Mouse (Mus musculus) central nervous system, embryonic 11.5 days (tissue): ENCODE data around the gene Slfn9. TPM values are rescaled to one million over a fixed set of nuclear protein-coding genes. Genes with fewer than 3 reads are reported as not detected.

ENCODE experiments used
- polyA plus RNA-seq: library from polyadenylated mRNA; depleted of rRNA; stranded (reverse); fragments of >200 nt; gene quantifications from 2 replicates; pipeline ENCODE4 v1.2.3, GENCODE M21; 2012; rRNA removed

The Slfn9 gene
- 6.4 and 8.4 TPM in 2 replicates for polyA plus RNA-seq

DNA sequence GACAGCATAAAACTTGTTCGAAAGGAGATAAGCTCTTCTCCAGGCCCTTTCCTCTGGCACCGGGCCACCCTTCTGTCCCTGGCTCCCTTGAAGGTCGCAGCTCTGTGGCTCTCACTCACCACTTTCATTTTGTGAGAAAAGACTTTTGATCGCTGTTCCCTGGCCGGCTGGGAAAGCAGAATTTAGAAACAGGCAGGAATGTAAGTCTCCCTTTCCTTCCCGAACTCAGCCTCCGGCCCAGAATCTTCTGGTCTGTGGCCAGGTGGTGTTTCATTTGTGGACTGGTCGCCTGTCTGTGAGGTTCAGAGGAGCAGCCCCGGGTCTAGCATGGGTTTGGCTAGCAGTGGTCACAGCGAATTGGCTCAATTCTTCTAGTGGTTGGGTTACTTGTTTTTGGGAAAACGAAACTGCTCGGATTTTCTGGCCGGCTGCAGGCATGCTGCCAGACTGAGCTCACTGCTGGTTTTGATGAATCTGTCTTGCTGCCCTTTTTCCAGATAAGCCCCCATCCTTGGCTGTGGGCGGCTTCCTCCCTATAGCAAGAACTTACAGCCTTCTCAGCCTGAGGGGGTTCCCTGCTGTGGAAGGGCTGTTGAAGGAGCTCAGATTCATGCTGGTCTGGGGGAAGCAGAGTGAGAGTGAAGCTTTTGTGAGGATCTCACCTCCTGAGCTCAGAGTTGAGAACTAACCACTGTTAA lies at the start of gene Slfn9:
Gene Slfn9 (minus strand): TSS at position 362 of the 698 bp plus-strand sequence.

DNA sequence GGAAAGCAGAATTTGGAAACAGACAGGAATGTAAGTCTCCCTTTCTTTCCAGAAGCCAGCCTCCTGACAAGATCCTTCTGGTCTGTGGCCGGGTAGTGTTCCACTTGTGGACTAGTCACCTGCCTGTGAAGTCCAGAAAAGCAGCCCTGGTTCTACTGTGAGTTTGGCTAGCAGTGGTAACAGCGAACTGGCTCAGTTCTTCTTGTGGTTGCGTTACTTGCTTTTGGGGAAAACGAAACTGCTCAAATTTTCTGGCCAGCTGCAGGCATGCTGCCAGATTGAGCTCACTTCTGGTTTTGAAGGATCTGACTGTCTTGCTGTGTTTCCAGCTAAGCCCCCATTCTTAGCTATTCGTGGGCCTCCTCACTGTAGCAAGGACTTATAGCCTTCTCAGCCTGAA lies 29.0 kb upstream of the Slfn9 start, which contains the start of gene Slfn8:
Gene Slfn8 (minus strand): TSS at position 190 of the 400 bp plus-strand sequence.

DNA sequence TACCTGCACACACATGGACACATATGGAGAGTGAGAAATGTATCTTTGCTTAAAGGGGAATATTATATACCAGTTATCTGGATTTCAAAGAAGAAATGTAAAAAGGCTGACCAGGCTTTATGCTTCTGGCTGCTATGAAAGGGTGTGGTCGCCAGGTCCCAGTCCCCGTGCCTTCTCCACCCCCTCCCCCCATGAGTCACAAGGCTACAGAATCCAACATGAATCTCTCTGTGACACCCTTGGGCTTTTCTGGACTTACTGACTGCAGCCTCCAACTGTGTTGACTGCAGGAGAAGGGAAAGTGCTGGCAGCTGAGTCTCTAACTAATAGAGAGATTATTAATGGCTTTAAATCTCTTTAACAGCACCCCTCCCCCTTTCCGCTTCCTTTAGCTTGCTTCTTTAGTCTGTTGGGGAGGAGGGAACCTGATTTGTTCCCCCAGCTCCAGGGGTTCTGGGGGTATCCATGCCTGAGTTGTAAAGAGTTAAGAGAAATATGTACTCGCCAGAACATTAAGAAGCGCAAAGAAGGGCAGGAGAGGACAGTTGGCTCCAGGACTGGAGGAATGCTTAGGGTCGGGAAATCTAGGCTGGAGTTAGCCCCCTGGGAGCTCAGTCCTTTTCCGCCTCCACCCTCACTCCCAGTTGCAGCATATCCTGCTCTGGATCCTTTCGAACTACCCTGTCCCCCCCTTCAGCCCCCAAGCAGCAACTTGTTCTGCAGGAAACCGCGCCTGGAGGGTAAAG lies 40.7 kb downstream of the Slfn9 start, which contains the start of gene Slfn5:
Gene Slfn5 (plus strand): TSS at position 614 of the 746 bp plus-strand sequence.

Other genes with a start within 250 kb of the Slfn9 start
- gene Cct6b, start 227.5 kb downstream of the Slfn9 start, polyA plus RNA-seq = 0.32 and 0.37 TPM in 2 replicates
- 20.6 and 37.9 TPM in 2 replicates for gene Zfp830, start 227.5 kb downstream of the Slfn9 start, polyA plus RNA-seq
- 42.7 and 49.0 TPM in 2 replicates for gene Lig3, start 210.7 kb downstream of the Slfn9 start, polyA plus RNA-seq
- 6.0 and 7.9 TPM in 2 replicates for gene Rffl, start 120.6 kb downstream of the Slfn9 start, polyA plus RNA-seq
- 12.1 and 12.5 TPM in 2 replicates for gene Rad51d, start 101.2 kb downstream of the Slfn9 start, polyA plus RNA-seq
- gene Fndc8, start 99.7 kb downstream of the Slfn9 start, polyA plus RNA-seq = 0.04 TPM in 1 of 2 replicates, not detected in the other
- gene Nle1, start 83.4 kb downstream of the Slfn9 start, polyA plus RNA-seq = 46.6 and 61.5 TPM in 2 replicates
- 2.1 and 7.7 TPM in 2 replicates for gene Unc45b, start 81.3 kb downstream of the Slfn9 start, polyA plus RNA-seq
- 0.71 and 0.74 TPM in 2 replicates for gene Slfn5, start 40.5 kb downstream of the Slfn9 start, polyA plus RNA-seq
- gene Slfn8, start 29.0 kb upstream of the Slfn9 start, polyA plus RNA-seq = 0.17 and 0.22 TPM in 2 replicates
- 1.1 and 1.7 TPM in 2 replicates for gene Slfn2, start 73.3 kb upstream of the Slfn9 start, polyA plus RNA-seq
- gene Slfn1, start 125.0 kb upstream of the Slfn9 start, polyA plus RNA-seq = 0.02 TPM in 1 of 2 replicates, not detected in the other
- 0.02 TPM in 1 of 2 replicates, not detected in the other for gene Slfn4, start 183.4 kb upstream of the Slfn9 start, polyA plus RNA-seq
- 0.60 and 0.61 TPM in 2 replicates for gene Slfn3, start 199.5 kb upstream of the Slfn9 start, polyA plus RNA-seq